Mouse (Mus musculus) heart, postnatal 0 days (tissue): ENCODE measurements around the gene Olfr270. TPM values are rescaled to one million over a fixed set of nuclear protein-coding genes. Genes with fewer than 3 reads are reported as not detected.

Experiments
- ATAC-seq: fragments of 200-750 bp; cut with Nextera tagmentation; 2 replicates; pipeline ENCODE4 v1.8.0; 2017; ENCODE audit warnings: low read depth, moderate number of reproducible peaks, moderate library complexity; ENCODE audit not compliant: insufficient read depth
- DNase-seq: peaks from one replicate; pipeline ENCODE4 v3.0.0-alpha.2; 2016; ENCODE audit warnings: low spot score
- H3K27ac ChIP-seq: fragments of 300-500 bp; sonication (generic); 2 replicates; pipeline ENCODE4 v1.5.1; 2014; ENCODE audit warnings: low read depth, mild to moderate bottlenecking
- H3K27me3 ChIP-seq: fragments of 300-500 bp; sonication (generic); 2 replicates; pipeline ENCODE4 v1.6.1; 2014; ENCODE audit warnings: low read length, mixed read lengths; ENCODE audit not compliant: control insufficient read depth, insufficient read depth
- H3K36me3 ChIP-seq: fragments of 300-500 bp; sonication (generic); replicated peaks from 2 replicates; pipeline ENCODE4 v1.6.1; 2014; ENCODE audit warnings: low read length, mixed read lengths; ENCODE audit not compliant: control insufficient read depth, insufficient read depth
- H3K4me1 ChIP-seq: fragments of 300-500 bp; sonication (generic); 2 replicates; pipeline ENCODE4 v1.6.1; 2014; ENCODE audit warnings: antibody characterized with exemption; ENCODE audit not compliant: control insufficient read depth, insufficient read depth
- H3K4me2 ChIP-seq: fragments of 300-500 bp; sonication (generic); 2 replicates; pipeline ENCODE4 v1.6.1; 2014; ENCODE audit warnings: low read depth, mild to moderate bottlenecking, low read length, moderate library complexity
- H3K4me3 ChIP-seq: fragments of 300-500 bp; sonication (generic); 2 replicates; pipeline ENCODE4 v1.5.1; 2014; ENCODE audit warnings: low read depth, low read length
- H3K9ac ChIP-seq: fragments of 300-500 bp; sonication (generic); replicated peaks from 2 replicates; pipeline ENCODE4 v1.6.1; 2014; ENCODE audit warnings: low read depth, low read length, mixed read lengths
- H3K9me3 ChIP-seq: fragments of 300-500 bp; sonication (generic); replicated peaks from 2 replicates; pipeline ENCODE4 v1.6.1; 2016; ENCODE audit warnings: low read length; ENCODE audit not compliant: control insufficient read depth
- CTCF ChIP-seq: IDR thresholded peaks from 2 replicates; pipeline ENCODE4 v1.5.1; 2016; ENCODE audit warnings: antibody characterized with exemption, control low read depth, low read depth
- EP300 ChIP-seq: IDR thresholded peaks from 2 replicates; pipeline ENCODE4 v1.6.1; 2016; ENCODE audit warnings: antibody characterized with exemption, low read depth
- WGBS: fragments of 180-500 bp; shearing (Covaris S2); extraction: QIAGEN DNeasy Blood & Tissue Kit; methylation state at CpG from one replicate; pipeline ENCODE4 v1.1.7; 2014; 5-methylcytosine and 5-hydroxymethylcytosine counted together
- polyA plus RNA-seq: library from polyadenylated mRNA; unstranded; fragments of >200 nt; fragmentation: Nextera tagmentation; extraction: Ambion mirVana; gene quantifications from 2 replicates; pipeline ENCODE4 v1.2.1, GENCODE M21; 2015
- total RNA-seq: library from RNA; depleted of rRNA; stranded (reverse); fragments of >200 nt; gene quantifications from 2 replicates; pipeline ENCODE4 v1.2.3, GENCODE M21; 2014; ENCODE audit warnings: low replicate concordance

Gene Olfr270
- total and polyA plus RNA-seq, 2 experiments from 2014 or later = not detected

DNA sequence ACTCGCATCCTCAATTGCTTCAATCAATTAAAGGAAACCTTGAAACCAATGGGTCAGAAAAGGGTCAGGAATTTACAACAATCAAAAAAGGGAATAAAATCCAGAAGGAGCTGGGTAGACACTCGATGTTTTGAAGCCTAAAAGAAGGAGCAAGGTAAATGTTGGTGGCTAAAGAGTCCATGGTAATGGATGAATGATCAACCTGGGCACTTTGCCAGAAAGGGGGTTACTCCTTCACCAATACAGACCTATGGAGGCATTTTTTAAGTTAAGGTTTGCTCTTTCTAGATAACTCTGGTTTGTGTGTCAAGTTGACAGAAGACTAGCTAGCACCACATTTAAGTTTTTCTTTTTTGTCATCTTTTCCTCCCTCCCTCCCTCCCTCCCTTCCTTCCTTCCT lies 15.3 kb upstream of the Olfr270 start:
- TF ChIP-seq CTCF (no peak), EP300 (no peak)

DNA sequence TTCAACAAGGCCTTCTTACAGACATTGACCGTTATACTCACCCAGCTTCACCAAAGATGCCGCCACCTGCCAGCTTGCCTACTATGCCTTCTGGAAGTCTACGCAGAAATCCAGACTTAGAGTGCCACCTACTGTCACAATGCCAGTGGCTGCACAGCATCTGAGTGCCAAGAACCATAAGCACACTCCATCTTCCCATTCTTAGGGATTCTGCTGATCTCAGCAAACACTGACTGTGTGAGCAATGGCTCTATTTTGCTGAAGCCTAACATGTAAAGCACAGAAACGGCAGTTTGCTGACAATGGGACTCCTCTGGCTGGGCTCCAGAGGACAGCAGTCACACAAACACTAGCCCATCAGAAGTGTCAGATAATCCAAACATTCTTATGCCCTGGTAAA lies 5.7 kb upstream of the Olfr270 start:
- H3K4me1 ChIP-seq = no peaks in the 10 kb centered on the region
- WGBS = 34% methylated on average over 4 of the region's 4 CpGs
- no peak overlapping the region for H3K27ac ChIP-seq
- H3K9ac ChIP-seq = no peak overlapping the region
- no peak overlapping the region for H3K4me2 ChIP-seq
- DNase-seq (peak; percentile 24), ATAC-seq (no peak)
- no peaks in the 10 kb centered on the region for H3K36me3 ChIP-seq
- no peak overlapping the region for H3K4me3 ChIP-seq
- H3K9me3 ChIP-seq = no peaks in the 10 kb centered on the region
- no peaks in the 10 kb centered on the region for H3K27me3 ChIP-seq
- TF ChIP-seq CTCF (peak; percentile 49), EP300 (no peak)

More for the DNA sequence above, 15.3 kb upstream of the Olfr270 start:
- no peak overlapping the region for H3K27ac ChIP-seq
- H3K4me3 ChIP-seq = no peak overlapping the region
- no peaks in the 10 kb centered on the region for H3K36me3 ChIP-seq
- H3K9me3 ChIP-seq = no peaks in the 10 kb centered on the region
- H3K4me1 ChIP-seq = no peaks in the 10 kb centered on the region
- DNase-seq (no peak), ATAC-seq (no peak)
- H3K9ac ChIP-seq = no peak overlapping the region
- 74% methylated on average over 2 of the region's 2 CpGs for WGBS
- no peaks in the 10 kb centered on the region for H3K27me3 ChIP-seq
- no peak overlapping the region for H3K4me2 ChIP-seq

DNA sequence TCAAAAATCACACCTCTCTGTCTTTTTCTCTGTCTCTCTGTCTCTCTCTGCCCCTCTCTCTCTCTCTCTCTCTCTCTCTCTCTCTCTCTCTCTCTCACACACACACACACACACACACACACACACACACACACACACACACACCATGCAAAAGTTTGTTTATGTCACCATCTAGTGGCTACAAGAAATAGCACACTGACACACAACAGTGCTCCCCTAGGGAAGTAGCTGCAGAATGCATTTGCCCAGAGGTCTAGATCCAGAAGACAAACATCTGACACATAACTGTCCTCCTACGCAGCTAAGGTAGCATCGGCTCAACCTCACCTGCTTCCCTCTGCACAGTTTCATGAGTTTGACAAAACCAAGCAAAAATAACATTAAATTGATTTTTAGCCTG lies 20.9 kb downstream of the Olfr270 start:
- Histone ChIP-seq H3K9ac (no peak overlapping the region), H3K4me2 (no peak overlapping the region), H3K4me3 (no peak overlapping the region), H3K9me3 (no peaks in the 10 kb centered on the region), H3K27ac (no peak overlapping the region), H3K27me3 (no peaks in the 10 kb centered on the region), H3K4me1 (no peaks in the 10 kb centered on the region), H3K36me3 (no peaks in the 10 kb centered on the region)
- TF ChIP-seq CTCF (peak; percentile 53), EP300 (no peak)
- DNase-seq (no peak), ATAC-seq (no peak)
- 62% methylated on average over 2 of the region's 2 CpGs for WGBS

DNA sequence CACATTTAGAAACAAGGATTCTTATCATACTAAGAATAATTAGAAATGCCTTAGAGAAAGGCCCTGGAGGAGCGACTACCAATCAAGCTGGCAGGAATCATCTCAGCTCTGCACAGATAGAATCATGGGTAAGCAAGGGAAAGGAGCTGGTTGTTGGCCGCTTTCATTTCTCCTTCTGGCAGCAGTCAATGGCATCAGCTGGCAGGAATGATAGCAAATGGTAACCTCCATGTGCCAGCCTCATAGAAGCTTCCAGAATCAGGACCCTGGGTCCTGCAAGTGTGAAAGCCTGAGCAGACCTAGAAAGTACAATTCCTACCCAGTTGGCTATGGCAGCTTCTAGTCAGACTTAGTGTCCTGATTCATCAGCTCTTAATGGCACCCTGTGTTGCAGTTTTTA lies 21.9 kb downstream of the Olfr270 start:
- no peak for ATAC-seq

DNA sequence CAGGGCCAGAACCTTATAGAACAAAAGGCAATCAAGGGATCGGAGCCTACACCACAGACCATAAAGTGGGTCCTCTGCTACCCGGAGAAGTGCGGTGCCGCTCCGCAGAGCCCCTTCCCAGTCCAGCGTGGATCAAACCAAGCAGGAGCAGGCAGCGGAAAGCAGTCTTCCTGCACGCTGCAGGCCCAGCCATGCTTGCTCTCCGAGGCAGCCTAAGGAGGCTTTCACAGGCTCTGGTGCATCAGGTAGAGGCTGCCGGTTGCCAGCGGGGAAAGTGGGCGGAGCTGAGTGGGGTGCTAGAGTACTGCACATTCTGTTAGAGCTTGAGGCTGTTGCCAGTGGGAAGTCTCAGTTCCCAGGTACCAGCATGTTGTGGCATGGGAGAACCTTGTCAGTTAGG lies 24.9 kb downstream of the Olfr270 start, which contains the start of gene Nipsnap3a:
TSS of gene Nipsnap3a (plus strand) at position 25 of the 400 bp plus-strand sequence.
- no peak within 1 kb of the TSS for H3K4me3 ChIP-seq
- no peak for TF ChIP-seq EP300
- TF ChIP-seq CTCF = no peak
- H3K4me1 ChIP-seq = no peaks in the 10 kb centered on the region
- H3K27me3 ChIP-seq = no peaks in the 10 kb centered on the region
- no peak for ATAC-seq
- WGBS = 23% methylated on average over 12 of the region's 12 CpGs
- H3K27ac ChIP-seq = no peak within 1 kb of the TSS
- no peaks in the 10 kb centered on the region for H3K9me3 ChIP-seq
- no peak for DNase-seq
- peak within 1 kb of the TSS; percentile 31; the same call in 1 of the 2 replicates for H3K4me2 ChIP-seq
- H3K36me3 ChIP-seq = no peaks in the 10 kb centered on the region
- no peak within 1 kb of the TSS for H3K9ac ChIP-seq

More for the DNA sequence above, 21.9 kb downstream of the Olfr270 start:
- TF ChIP-seq EP300 (no peak), CTCF (no peak)
- Histone ChIP-seq H3K4me2 (no peak overlapping the region), H3K36me3 (no peaks in the 10 kb centered on the region), H3K27me3 (no peaks in the 10 kb centered on the region), H3K4me1 (no peaks in the 10 kb centered on the region), H3K9me3 (no peaks in the 10 kb centered on the region), H3K27ac (no peak overlapping the region), H3K4me3 (no peak overlapping the region), H3K9ac (no peak overlapping the region)
- DNase-seq = no peak
- WGBS = 76% methylated on average over 2 of the region's 2 CpGs

DNA sequence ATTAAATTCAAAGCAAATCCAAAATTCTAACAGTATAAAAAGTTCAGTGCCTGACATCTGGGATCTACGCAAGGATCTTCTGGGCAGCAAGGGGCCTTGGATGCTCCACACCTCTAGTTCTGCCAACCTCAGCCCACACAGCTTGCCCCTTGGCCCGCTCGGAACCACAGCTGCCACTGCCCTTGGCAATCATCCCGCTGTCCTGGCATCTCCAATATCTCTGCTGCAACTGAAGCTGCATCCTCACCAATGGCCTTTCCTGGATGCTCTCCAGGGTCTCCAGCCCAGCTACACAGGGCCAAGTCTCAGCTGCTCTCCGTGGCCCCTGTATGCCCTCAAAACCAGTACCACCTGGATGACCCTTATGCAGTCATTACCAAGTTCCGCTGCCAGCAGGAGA lies 35.1 kb downstream of the Olfr270 start:
- Histone ChIP-seq H3K4me2 (no peak overlapping the region), H3K9ac (no peak overlapping the region), H3K27me3 (no peaks in the 10 kb centered on the region), H3K4me3 (no peak overlapping the region), H3K4me1 (no peaks in the 10 kb centered on the region), H3K9me3 (no peaks in the 10 kb centered on the region), H3K36me3 (no peaks in the 10 kb centered on the region), H3K27ac (no peak overlapping the region)
- ATAC-seq = no peak
- DNase-seq = no peak
- 86% methylated on average over 6 of the region's 6 CpGs for WGBS
- TF ChIP-seq CTCF = no peak
- no peak for TF ChIP-seq EP300
